Mouse (Mus musculus): ENCODE results near the gene Stn1. TPM values are rescaled to one million over a fixed set of nuclear protein-coding genes. Genes with fewer than 3 reads are reported as not detected.
"Not testable (repeated sequence)": the region's sequence is repeated elsewhere in the genome, so short reads cannot be mapped to it uniquely, and the experiment has no call there.

Stn1 gene
- polyA plus RNA-seq (2012; rRNA removed), result 12.7 and 14.7 TPM in 2 replicates

GRCm38 (mm10) chr19:47537300-47537792, at the start of gene Stn1:
Stn1 (minus strand) TSS chr19:47537507.
- DNase-seq (ENCODE audit: low read depth), result no peak

GRCm38 (mm10) chr19:47587009-47587408, 49.7 kb upstream of the Stn1 start:
- DNase-seq (ENCODE audit: low read depth), result no peak

- no peak for DNase-seq (ENCODE audit: low read depth)
Measured at GRCm38 (mm10) chr19:47585772-47586171, 48.5 kb upstream of the Stn1 start.

GRCm38 (mm10) chr19:47579788-47580631, 42.7 kb upstream of the Stn1 start:
- no peak for DNase-seq (ENCODE audit: low read depth)

GRCm38 (mm10) chr19:47579225-47579787, 42.0 kb upstream of the Stn1 start, which contains the start of gene Slk:
Slk (plus strand) TSS chr19:47579678.
- DNase-seq (ENCODE audit: low read depth), result no peak

- DNase-seq (ENCODE audit: low read depth), result no peak
Measured at GRCm38 (mm10) chr19:47578581-47579224, 41.4 kb upstream of the Stn1 start.

- no peak for DNase-seq (ENCODE audit: low read depth)
Measured at GRCm38 (mm10) chr19:47573718-47574117, 36.4 kb upstream of the Stn1 start.

- DNase-seq (ENCODE audit: low read depth), result not testable (repeated sequence)
Measured at GRCm38 (mm10) chr19:47571981-47572380, 34.7 kb upstream of the Stn1 start.

- DNase-seq (ENCODE audit: low read depth), result no peak
Measured at GRCm38 (mm10) chr19:47570042-47570441, 32.7 kb upstream of the Stn1 start.

GRCm38 (mm10) chr19:47565994-47566393, 28.7 kb upstream of the Stn1 start:
- DNase-seq (ENCODE audit: low read depth), result no peak

GRCm38 (mm10) chr19:47565031-47565654, 27.8 kb upstream of the Stn1 start:
- DNase-seq (ENCODE audit: low read depth), result no peak

- DNase-seq (ENCODE audit: low read depth), result no peak
Measured at GRCm38 (mm10) chr19:47563715-47564114, 26.4 kb upstream of the Stn1 start.

GRCm38 (mm10) chr19:47561996-47562441, 24.7 kb upstream of the Stn1 start:
- no peak for DNase-seq (ENCODE audit: low read depth)

- no peak for DNase-seq (ENCODE audit: low read depth)
Measured at GRCm38 (mm10) chr19:47560544-47561161, 23.3 kb upstream of the Stn1 start.

GRCm38 (mm10) chr19:47559751-47560512, 22.6 kb upstream of the Stn1 start:
- DNase-seq (ENCODE audit: low read depth), result no peak

GRCm38 (mm10) chr19:47559145-47559544, 21.8 kb upstream of the Stn1 start:
- no peak for DNase-seq (ENCODE audit: low read depth)

GRCm38 (mm10) chr19:47549584-47549983, 12.3 kb upstream of the Stn1 start:
- no peak for DNase-seq (ENCODE audit: low read depth)

GRCm38 (mm10) chr19:47549174-47549573, 11.9 kb upstream of the Stn1 start:
- no peak for DNase-seq (ENCODE audit: low read depth)

- DNase-seq (ENCODE audit: low read depth), result no peak
Measured at GRCm38 (mm10) chr19:47548432-47549076, 11.2 kb upstream of the Stn1 start.

GRCm38 (mm10) chr19:47545528-47545927, 8.2 kb upstream of the Stn1 start:
- no peak for DNase-seq (ENCODE audit: low read depth)

Measured in gonadal fat pad, adult 2 months (tissue).